Comparison of ENCODE assay signal across 10 mouse cellular contexts in the genomic region with DNA sequence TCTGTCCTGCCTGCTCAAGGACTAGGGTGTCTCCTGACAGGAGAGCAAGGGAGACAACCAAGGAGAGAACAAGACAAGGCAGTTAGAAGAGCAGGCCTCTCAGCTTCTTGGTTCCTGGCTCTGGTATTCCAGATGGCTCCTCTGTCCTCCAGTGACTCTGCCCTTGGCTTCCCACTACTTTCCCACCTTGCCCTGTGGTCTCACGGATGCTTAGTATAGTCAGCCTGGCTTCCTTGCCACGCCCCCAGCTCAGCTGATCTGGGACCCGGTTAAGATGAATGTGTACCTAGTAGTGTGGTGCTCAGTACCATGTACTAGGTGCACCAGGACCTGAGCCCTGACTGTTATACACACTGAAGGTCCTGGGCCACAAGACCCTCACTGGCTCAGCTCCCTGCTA.
DNase-seq lines count a peak whose midpoint lies in the region; ATAC-seq and TF ChIP-seq lines count a peak whose summit lies in the region.
"Had no signal": no experiment of that assay in that cellular context is flagged by ENCODE, and none has a peak within 500 bp of the region (broad histone marks: within the 10 kb centered on the region; RNA-seq: fewer than 3 reads in every experiment).

No protein-coding gene starts in this region.

- no peak for TF ChIP-seq POLR2A in CH12.LX (IDR thresholded peaks at IDR 0.05; ENCODE audit: low read depth, low read length)

- H3K4me3 ChIP-seq in kidney, embryonic 14.5 days (ENCODE audit: low read length): no peak overlapping the region
- no peak overlapping the region for H3K4me3 ChIP-seq in CH12.LX (replicated peaks in 1 of 3; ENCODE audit: low read depth in 2 of 3, low read length in 2 of 3, poor library complexity in 1 of 3)
- no peak overlapping the region for H3K4me3 ChIP-seq in embryonic facial prominence, embryonic 10.5 days
- H3K4me3 ChIP-seq in intestine, embryonic 16.5 days (ENCODE audit: low read length): no peak overlapping the region
- H3K4me3 ChIP-seq: liver, embryonic 13.5 days had no signal

- H3K36me3 ChIP-seq in kidney, embryonic 14.5 days (ENCODE audit: control insufficient read depth, insufficient read depth, low read length): peaks cover 10% of the 10 kb centered on the region; the same call in 1 of the 2 replicates
- H3K36me3 ChIP-seq in CH12.LX (replicated peaks in 1 of 2; ENCODE audit: control insufficient read depth in 1 of 2, insufficient read depth in 1 of 2, low read length in 1 of 2): no peaks in the 10 kb centered on the region
- H3K36me3 ChIP-seq in embryonic facial prominence, embryonic 10.5 days (replicated peaks): no peaks in the 10 kb centered on the region
- H3K36me3 ChIP-seq in intestine, embryonic 16.5 days (ENCODE audit: control insufficient read depth, insufficient read depth, low read length): no peaks in the 10 kb centered on the region
- H3K36me3 ChIP-seq: liver, embryonic 13.5 days had no signal

- DNase-seq in kidney, adult 18-20 months: no peak
- DNase-seq in CH12.LX (ENCODE audit: extremely low read depth): no peak
- DNase-seq in embryonic facial prominence, embryonic 10.5 days (ENCODE audit: low spot score): no peak
- no peak for DNase-seq in gastrocnemius, postnatal 25 days
- DNase-seq: liver, embryonic 13.5 days; right cerebral cortex, postnatal 14 days; thymus, adult 2 months had no signal

- no peak overlapping the region for H3K9ac ChIP-seq in kidney, embryonic 14.5 days (ENCODE audit: low read depth, low read length)
- H3K9ac ChIP-seq in CH12.LX (ENCODE audit: insufficient read depth, low read depth): no peak overlapping the region
- 0 out of 2 replicates have a peak overlapping the region, but pooled peaks have one; percentile 23 for H3K9ac ChIP-seq in intestine, embryonic 16.5 days (ENCODE audit: low read depth, low read length)
- H3K9ac ChIP-seq: liver, embryonic 13.5 days had no signal

- in situ Hi-C loops in CH12.LX (cut with MboI; ENCODE audit: low pct_ligation_motif_present, low pct_unique_long_range_greater_than_20kb, low sequenced_read_pairs): no loop called here

- 71% methylated on average over 3 of the region's 3 CpGs for WGBS in kidney, embryonic 14.5 days
- WGBS in embryonic facial prominence, embryonic 10.5 days: 76% methylated on average over 3 of the region's 3 CpGs
- 61% methylated on average over 3 of the region's 3 CpGs for WGBS in intestine, embryonic 16.5 days

- H3K4me2 ChIP-seq in kidney, embryonic 14.5 days (replicated peaks; ENCODE audit: low read depth, low read length): no peak overlapping the region
- 0 out of 2 replicates have a peak overlapping the region, but pooled peaks have one; percentile 8 for H3K4me2 ChIP-seq in CH12.LX (ENCODE audit: insufficient read depth, low read depth, poor library complexity, severe bottlenecking)
- H3K4me2 ChIP-seq in intestine, embryonic 16.5 days (ENCODE audit: low read depth, low read length): no peak overlapping the region
- H3K4me2 ChIP-seq: liver, embryonic 13.5 days had no signal

- H3K27ac ChIP-seq in kidney, embryonic 14.5 days (ENCODE audit: low read depth, low read length): peak overlapping the region; percentile 59
- no peak overlapping the region for H3K27ac ChIP-seq in CH12.LX (ENCODE audit: insufficient read depth, low read depth)
- H3K27ac ChIP-seq in embryonic facial prominence, embryonic 10.5 days (replicated peaks): peak overlapping the region; percentile 30; the same call in 1 of the 2 replicates
- H3K27ac ChIP-seq in intestine, embryonic 16.5 days (ENCODE audit: low read length): peak overlapping the region; percentile 35; the same call in 1 of the 2 replicates
- H3K27ac ChIP-seq: liver, embryonic 13.5 days had no signal

- H3K4me1 ChIP-seq in kidney, embryonic 14.5 days (ENCODE audit: control insufficient read depth, insufficient read depth, low read length): peaks cover 19% of the 10 kb centered on the region
- peaks cover 15 to 39% of the 10 kb centered on the region in 2 experiments for H3K4me1 ChIP-seq in CH12.LX (ENCODE audit: control insufficient read depth in 1 of 2, insufficient read depth in 2 of 2)
- H3K4me1 ChIP-seq in embryonic facial prominence, embryonic 10.5 days: peaks cover 55% of the 10 kb centered on the region
- H3K4me1 ChIP-seq in intestine, embryonic 16.5 days (ENCODE audit: control insufficient read depth, insufficient read depth, low read length): peaks cover 24% of the 10 kb centered on the region

- TF ChIP-seq CTCF in CH12.LX (conservative IDR thresholded peaks at IDR 0.05 in 1 of 2, IDR thresholded peaks at IDR 0.05 in 1 of 2; ENCODE audit: low read depth in 2 of 2, low read length in 2 of 2): no peak

- ATAC-seq in kidney, embryonic 14.5 days (ENCODE audit: low FRiP score, low TSS enrichment): no peak
- no peak for ATAC-seq in intestine, embryonic 16.5 days
- ATAC-seq in erythroblast, adult 5-6 weeks (replicated peaks; ENCODE audit: low FRiP score, poor library complexity, severe bottlenecking): no peak

- H3K79me2 ChIP-seq in CH12.LX (replicated peaks; ENCODE audit: control insufficient read depth, extremely low read depth, insufficient read depth, poor library complexity, severe bottlenecking): no peaks in the 10 kb centered on the region

- TF ChIP-seq EP300 in CH12.LX (IDR thresholded peaks at IDR 0.05; ENCODE audit: low read length): no peak

- TF ChIP-seq RAD21 in CH12.LX (IDR thresholded peaks at IDR 0.05; ENCODE audit: low read depth, low read length): no peak

- H3K27me3 ChIP-seq in kidney, embryonic 14.5 days (ENCODE audit: control insufficient read depth, insufficient read depth, low read length): no peaks in the 10 kb centered on the region; the same call in 1 of the 2 replicates
- H3K27me3 ChIP-seq in CH12.LX (replicated peaks): no peaks in the 10 kb centered on the region
- H3K27me3 ChIP-seq in embryonic facial prominence, embryonic 10.5 days (replicated peaks; ENCODE audit: low read depth, poor library complexity, severe bottlenecking): peaks cover 8% of the 10 kb centered on the region; the same call in 1 of the 2 replicates
- H3K27me3 ChIP-seq in intestine, embryonic 16.5 days (replicated peaks; ENCODE audit: control insufficient read depth, insufficient read depth, low read length): no peaks in the 10 kb centered on the region
- H3K27me3 ChIP-seq: liver, embryonic 13.5 days had no signal

- H3K9me3 ChIP-seq in kidney, embryonic 14.5 days (ENCODE audit: control insufficient read depth, low read length): no peaks in the 10 kb centered on the region
- no peaks in the 10 kb centered on the region for H3K9me3 ChIP-seq in CH12.LX (replicated peaks; ENCODE audit: low read length)
- no peaks in the 10 kb centered on the region for H3K9me3 ChIP-seq in embryonic facial prominence, embryonic 10.5 days
- no peaks in the 10 kb centered on the region for H3K9me3 ChIP-seq in intestine, embryonic 16.5 days (ENCODE audit: control insufficient read depth, low read length)
- H3K9me3 ChIP-seq: liver, embryonic 13.5 days had no signal

- dilution Hi-C loops in CH12.LX (cut with MboI; ENCODE audit: extremely low pct_ligation_motif_present, extremely low pct_unique_long_range_greater_than_20kb, low sequenced_read_pairs): no loop called here

TF ChIP-seq in CH12.LX, 34 proteins besides CTCF, POLR2A, EP300 and RAD21:
- TF ChIP-seq SIN3A (IDR thresholded peaks at IDR 0.05; ENCODE audit: low read length) (no peak), ZMIZ1 (IDR thresholded peaks at IDR 0.05; ENCODE audit: low read depth, low read length) (no peak), IRF4 (IDR thresholded peaks at IDR 0.05; ENCODE audit: low read depth, low read length) (no peak), MXI1 (IDR thresholded peaks at IDR 0.05; ENCODE audit: low read depth, low read length) (no peak), MEF2A (IDR thresholded peaks at IDR 0.05; ENCODE audit: borderline replicate concordance, low read depth, low read length) (no peak), NRF1 (IDR thresholded peaks at IDR 0.05; ENCODE audit: low read depth, low read length) (no peak), MAFK (IDR thresholded peaks at IDR 0.05; ENCODE audit: insufficient replicate concordance, low read length) (no peak), CHD1 (IDR thresholded peaks at IDR 0.05; ENCODE audit: low read depth, low read length) (no peak), CHD2 (IDR thresholded peaks at IDR 0.05; ENCODE audit: low read length) (no peak), MAX (IDR thresholded peaks at IDR 0.05; ENCODE audit: low read length) (no peak), ZC3H11A (IDR thresholded peaks at IDR 0.05; ENCODE audit: low read depth, low read length) (no peak), TCF12 (IDR thresholded peaks at IDR 0.05; ENCODE audit: low read depth, low read length) (no peak), KAT2A (IDR thresholded peaks at IDR 0.05; ENCODE audit: insufficient replicate concordance, low read length) (no peak), BHLHE40 (IDR thresholded peaks at IDR 0.05; ENCODE audit: low read depth, low read length) (no peak), HCFC1 (IDR thresholded peaks at IDR 0.05; ENCODE audit: low read depth, low read length) (no peak)
